Mouse (Mus musculus) neural tube, embryonic 13.5 days (tissue): ENCODE results near the gene AK157302. TPM values are rescaled to one million over a fixed set of nuclear protein-coding genes. Genes with fewer than 3 reads are reported as not detected.
A peak's percentile ranks its signal among the peaks of the same experiment; 100 is the strongest.
"Not testable (repeated sequence)": the region's sequence is repeated elsewhere in the genome, so short reads cannot be mapped to it uniquely, and the experiment has no call there.

Experiments used
- ATAC-seq: fragments of 200-750 bp; cut with Nextera tagmentation; 2 replicates; pipeline ENCODE4 v1.8.0; 2017; ENCODE audit warnings: low read depth, mild to moderate bottlenecking, moderate TSS enrichment, moderate library complexity
- H3K27ac ChIP-seq: fragments of 300-500 bp; sonication (generic); replicated peaks from 2 replicates; pipeline ENCODE4 v1.5.1; 2015; ENCODE audit warnings: moderate library complexity, mild to moderate bottlenecking, inconsistent platforms
- H3K27me3 ChIP-seq: fragments of 300-500 bp; sonication (generic); 2 replicates; pipeline ENCODE4 v1.6.1; 2015; ENCODE audit warnings: mild to moderate bottlenecking, inconsistent platforms
- H3K36me3 ChIP-seq: fragments of 300-500 bp; sonication (generic); 2 replicates; pipeline ENCODE4 v1.6.1; 2015; ENCODE audit warnings: mild to moderate bottlenecking, inconsistent platforms
- H3K4me1 ChIP-seq: fragments of 300-500 bp; sonication (generic); replicated peaks from 2 replicates; pipeline ENCODE4 v1.6.1; 2015; ENCODE audit warnings: inconsistent platforms
- H3K4me2 ChIP-seq: fragments of 300-500 bp; sonication (generic); 2 replicates; pipeline ENCODE4 v1.6.1; 2015; ENCODE audit warnings: inconsistent platforms, mild to moderate bottlenecking, moderate library complexity
- H3K4me3 ChIP-seq: fragments of 300-500 bp; sonication (generic); 2 replicates; pipeline ENCODE4 v1.5.1; 2015; ENCODE audit warnings: mild to moderate bottlenecking, inconsistent platforms
- H3K9ac ChIP-seq: fragments of 300-500 bp; sonication (generic); 2 replicates; pipeline ENCODE4 v1.6.1; 2015; ENCODE audit warnings: moderate library complexity, mild to moderate bottlenecking, inconsistent platforms
- H3K9me3 ChIP-seq: fragments of 300-500 bp; sonication (generic); 2 replicates; pipeline ENCODE4 v1.6.1; 2016; ENCODE audit warnings: inconsistent platforms
- WGBS: fragments of 180-500 bp; shearing (Covaris S2); methylation state at CpG from one replicate; pipeline ENCODE4 v1.1.7; 2015; 5-methylcytosine and 5-hydroxymethylcytosine counted together
- polyA plus RNA-seq: library from polyadenylated mRNA; unstranded; fragments of >200 nt; fragmentation: Nextera tagmentation; extraction: Ambion mirVana; gene quantifications from 2 replicates; pipeline ENCODE4 v1.2.1, GENCODE M21; 2015

AK157302 gene
- polyA plus RNA-seq, 1 experiment from 2014 or later, result 0.71 TPM

DNA sequence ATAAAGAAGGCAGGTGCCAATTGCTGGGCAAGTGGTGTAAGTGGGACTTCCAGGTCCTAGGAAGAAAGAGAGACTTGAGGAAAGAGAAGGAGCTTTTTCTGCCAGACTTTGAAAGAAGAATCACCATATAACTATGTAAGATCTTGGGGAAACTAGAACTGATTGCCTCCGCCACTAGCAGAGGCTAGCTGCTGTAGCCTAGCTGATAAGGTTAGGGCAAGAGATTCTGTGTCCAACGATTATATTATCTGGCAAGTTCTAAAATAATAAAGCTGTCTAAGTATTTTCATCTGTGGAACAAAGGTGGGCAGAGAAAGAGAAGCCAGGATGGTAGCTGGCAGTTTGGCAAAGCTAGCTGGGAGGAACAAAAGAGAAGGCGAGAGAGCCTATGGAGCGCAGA is 22.6 kb upstream of the AK157302 start:
- WGBS, result 30% methylated on average over 4 of the region's 4 CpGs
- H3K36me3 ChIP-seq, result no peaks in the 10 kb centered on the region
- H3K9ac ChIP-seq, result no peak overlapping the region
- ATAC-seq, result no peak
- H3K27ac ChIP-seq, result no peak overlapping the region
- no peaks in the 10 kb centered on the region; the same call in 1 of the 2 replicates for H3K4me1 ChIP-seq
- H3K27me3 ChIP-seq, result peaks cover 11% of the 10 kb centered on the region; the same call in 1 of the 2 replicates
- no peaks in the 10 kb centered on the region for H3K9me3 ChIP-seq
- H3K4me3 ChIP-seq, result no peak overlapping the region
- no peak overlapping the region for H3K4me2 ChIP-seq

DNA sequence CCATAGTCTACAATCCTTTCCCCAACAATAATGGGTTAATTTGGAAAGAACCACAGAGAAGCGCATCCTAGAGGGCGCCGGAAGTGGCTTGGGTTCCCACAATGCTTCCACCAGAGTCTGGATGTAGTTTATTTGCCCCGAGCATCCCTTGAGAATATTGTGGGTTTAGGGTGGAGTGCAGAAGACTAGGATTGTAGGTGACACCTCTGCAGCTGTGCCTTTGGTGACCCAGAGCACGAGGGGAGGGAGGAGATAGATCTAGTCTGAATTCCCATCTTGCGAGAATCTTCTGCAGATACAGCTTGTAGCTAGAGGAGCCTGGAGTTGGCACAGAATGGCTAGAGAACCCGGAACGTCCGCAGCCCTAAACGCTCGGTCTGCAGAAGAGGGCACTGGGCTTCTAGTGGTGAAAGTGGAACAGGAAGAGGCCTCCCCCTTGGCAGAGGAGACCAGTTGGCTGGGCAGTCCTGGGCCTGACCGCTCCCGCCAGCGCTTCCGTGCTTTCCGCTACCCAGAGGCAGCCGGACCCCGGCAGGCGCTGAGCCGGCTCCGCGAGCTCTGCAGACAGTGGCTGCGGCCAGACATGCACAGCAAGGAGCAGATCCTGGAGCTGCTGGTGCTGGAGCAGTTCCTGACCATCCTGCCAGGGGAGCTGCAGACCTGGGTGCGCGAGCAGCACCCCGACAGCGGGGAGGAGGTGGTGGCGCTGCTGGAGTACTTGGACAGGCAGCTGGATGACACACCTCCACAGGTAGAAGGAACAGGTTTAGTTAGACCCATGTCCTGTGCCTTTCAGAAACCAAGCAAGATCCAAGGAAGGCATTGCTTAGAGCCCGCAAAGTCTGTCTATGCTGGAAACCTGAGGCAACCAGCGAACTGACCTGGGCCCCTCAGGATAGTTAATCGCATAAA is 16.0 kb upstream of the AK157302 start, which contains the start of the genes Zkscan4 and Gm10065:
Gene Zkscan4 (plus strand): TSS at position 149 of the 912 bp plus-strand sequence.
Gene Gm10065 (minus strand): TSS at position 683 of the 912 bp plus-strand sequence.
- peak within 1 kb of the TSS; percentile 66 for H3K4me3 ChIP-seq
- H3K27ac ChIP-seq, result peak within 1 kb of the TSS; percentile 78
- H3K36me3 ChIP-seq, result peaks cover 11% of the 10 kb centered on the region
- H3K27me3 ChIP-seq, H3K9me3 ChIP-seq: not testable (repeated sequence)
- H3K4me1 ChIP-seq, result peaks cover 14% of the 10 kb centered on the region
- 4% methylated on average over 20 of the region's 31 CpGs for WGBS
- ATAC-seq, result peak; percentile 95
- H3K4me2 ChIP-seq, result peak within 1 kb of the TSS; percentile 62
- peak within 1 kb of the TSS; percentile 78 for H3K9ac ChIP-seq

DNA sequence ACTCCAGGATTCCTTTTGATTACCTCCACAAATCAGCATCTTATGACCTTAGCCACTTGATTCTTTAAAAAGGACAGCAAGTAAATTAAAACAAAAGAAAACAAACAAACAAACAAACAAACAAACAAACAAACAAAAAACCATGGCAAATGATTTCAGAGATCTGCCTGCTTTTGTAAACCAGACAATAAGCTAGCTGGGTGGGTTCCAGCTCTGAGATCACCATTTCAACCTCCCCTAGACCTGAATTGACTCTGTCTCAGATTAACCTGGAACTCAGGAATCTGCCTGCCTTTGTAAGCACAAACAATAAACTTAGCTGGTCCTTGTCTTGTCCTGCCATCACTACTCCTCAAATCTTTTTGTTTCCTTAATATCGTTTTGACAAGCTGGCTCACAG is 8.1 kb upstream of the AK157302 start:
- ATAC-seq, result no peak
- H3K4me1 ChIP-seq, result no peaks in the 10 kb centered on the region
- H3K27me3 ChIP-seq, result no peaks in the 10 kb centered on the region
- H3K36me3 ChIP-seq, result peaks cover 43% of the 10 kb centered on the region
- H3K4me2 ChIP-seq, result no peak overlapping the region
- WGBS, result 93% methylated on average over 1 of the region's 1 CpGs
- no peak overlapping the region for H3K27ac ChIP-seq
- H3K4me3 ChIP-seq, result no peak overlapping the region
- no peaks in the 10 kb centered on the region for H3K9me3 ChIP-seq
- no peak overlapping the region for H3K9ac ChIP-seq

DNA sequence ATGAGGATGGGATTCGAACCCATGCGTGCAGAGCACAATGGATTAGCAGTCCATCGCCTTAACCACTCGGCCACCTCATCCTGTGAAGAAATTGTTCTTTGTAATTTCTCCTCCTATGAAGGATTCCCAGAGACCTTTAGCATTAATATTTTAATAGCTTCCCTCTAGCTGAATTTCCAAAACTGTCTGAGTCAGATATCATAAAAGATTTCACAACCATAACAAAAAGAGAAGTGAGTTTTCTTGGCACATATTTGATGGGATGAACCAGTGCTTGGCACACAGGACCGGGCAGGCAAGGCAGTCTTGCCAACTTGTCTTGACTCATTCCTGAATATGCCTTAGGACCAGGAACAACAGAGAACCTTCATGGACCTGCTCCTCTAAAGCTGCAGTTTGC is 2.2 kb upstream of the AK157302 start:
- H3K36me3 ChIP-seq, result no peaks in the 10 kb centered on the region
- 92% methylated on average over 5 of the region's 5 CpGs for WGBS
- H3K4me3 ChIP-seq, result no peak overlapping the region
- H3K4me2 ChIP-seq, result no peak overlapping the region
- ATAC-seq, result no peak
- H3K27me3 ChIP-seq, result no peaks in the 10 kb centered on the region
- H3K4me1 ChIP-seq, result no peaks in the 10 kb centered on the region
- H3K27ac ChIP-seq, result no peak overlapping the region
- H3K9me3 ChIP-seq, result no peaks in the 10 kb centered on the region
- H3K9ac ChIP-seq, result no peak overlapping the region

DNA sequence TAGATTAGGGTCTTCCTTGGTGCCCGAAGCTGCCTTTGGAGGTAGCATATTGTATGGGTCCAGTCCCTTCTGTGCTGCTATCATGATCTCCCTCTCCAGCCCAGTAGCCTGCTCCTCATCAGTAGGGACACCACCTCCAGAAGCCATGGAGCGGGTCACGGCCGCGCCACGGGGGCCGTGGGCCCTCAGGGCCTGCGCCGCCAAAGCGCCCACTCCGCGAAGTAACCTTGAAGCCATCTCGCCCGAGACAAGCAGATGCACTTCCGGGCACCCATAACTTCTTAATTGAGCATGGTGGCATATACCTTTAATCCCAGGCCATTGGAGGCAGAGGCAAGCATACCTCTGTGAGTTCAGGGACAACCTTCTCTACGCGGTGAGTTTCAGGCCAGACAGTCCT is 6.2 kb downstream of the AK157302 start, which contains the start of gene Gm11273:
Gene Gm11273 (minus strand): TSS at position 237 of the 400 bp plus-strand sequence.
- not testable (repeated sequence) for H3K4me1 ChIP-seq, H3K36me3 ChIP-seq, H3K27ac ChIP-seq, H3K9me3 ChIP-seq, H3K4me3 ChIP-seq, ATAC-seq, H3K4me2 ChIP-seq, H3K9ac ChIP-seq, H3K27me3 ChIP-seq
- WGBS, result 93% methylated on average over 17 of the region's 17 CpGs

DNA sequence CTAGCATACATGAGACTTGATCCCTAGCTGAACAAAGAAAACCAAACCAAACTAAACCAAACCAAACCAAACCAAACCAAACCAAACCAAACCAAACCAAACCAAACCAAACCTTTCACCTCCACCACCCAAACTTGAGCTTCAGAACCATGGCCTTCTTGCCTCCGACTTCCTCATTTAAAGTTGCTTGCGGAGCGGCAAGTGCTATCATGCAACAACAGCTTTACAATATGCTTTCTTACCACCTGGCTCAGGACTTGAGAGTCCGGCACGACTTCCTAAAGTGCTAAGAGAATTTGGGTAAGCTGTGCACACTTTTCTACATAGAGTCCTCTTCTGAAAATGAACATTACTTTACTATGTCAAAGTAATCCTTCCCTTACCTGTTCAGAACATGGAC is 7.3 kb downstream of the AK157302 start:
- Histone ChIP-seq H3K9me3 (no peaks in the 10 kb centered on the region), H3K9ac (no peak overlapping the region), H3K4me3 (no peak overlapping the region), H3K4me1 (peaks cover 4% of the 10 kb centered on the region), H3K4me2 (no peak overlapping the region), H3K27ac (no peak overlapping the region), H3K36me3 (no peaks in the 10 kb centered on the region), H3K27me3 (no peaks in the 10 kb centered on the region)
- WGBS, result 90% methylated on average over 5 of the region's 5 CpGs
- no peak for ATAC-seq

DNA sequence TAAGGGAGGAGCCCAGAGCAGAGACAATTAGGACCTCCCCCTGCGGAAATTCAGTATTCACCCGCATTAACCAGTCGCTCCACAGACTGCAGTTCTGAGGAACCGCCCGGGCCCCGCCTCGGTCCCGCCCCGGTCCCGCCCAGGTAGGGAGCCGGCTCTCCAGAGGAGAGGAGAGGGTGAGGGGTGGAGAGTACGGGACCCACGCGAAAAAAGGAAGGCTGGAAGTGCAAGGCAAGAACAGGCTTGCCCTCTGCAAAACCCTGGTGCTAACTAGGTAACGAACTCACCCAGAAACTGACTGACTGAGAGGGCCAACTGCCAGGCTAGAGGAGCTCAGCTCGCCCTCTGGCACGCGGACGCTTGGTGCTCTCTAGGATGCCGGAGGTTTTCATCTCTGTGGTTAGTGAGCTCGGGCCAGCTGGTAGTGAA is 11.2 kb downstream of the AK157302 start:
- Histone ChIP-seq H3K27ac (peak overlapping the region; percentile 74), H3K4me3 (peak overlapping the region; percentile 56), H3K36me3 (no peaks in the 10 kb centered on the region), H3K4me1 (peaks cover 4% of the 10 kb centered on the region), H3K4me2 (peak overlapping the region; percentile 59), H3K9me3 (no peaks in the 10 kb centered on the region), H3K27me3 (no peaks in the 10 kb centered on the region), H3K9ac (peak overlapping the region; percentile 72)
- WGBS, result under 1% methylated on average over 21 of the region's 21 CpGs
- ATAC-seq, result peak; percentile 99

DNA sequence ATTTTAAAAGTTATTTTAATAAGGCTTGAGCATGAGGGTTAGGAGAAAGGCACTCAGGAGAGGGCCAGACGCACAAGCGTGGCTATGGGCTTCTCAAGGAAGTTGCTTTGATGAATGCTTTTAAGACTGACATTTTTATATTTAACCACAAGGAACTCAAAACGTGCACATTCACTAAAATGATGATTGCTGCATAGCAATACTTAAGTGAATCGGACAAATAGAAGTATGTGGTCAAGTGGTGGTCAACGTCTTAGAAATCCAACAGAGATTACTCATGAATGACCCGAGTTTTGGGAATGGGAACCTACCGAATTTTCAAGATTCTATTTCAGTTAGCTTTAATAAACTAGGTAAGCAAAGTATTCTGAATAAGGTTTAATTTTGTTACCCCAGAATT is 35.1 kb downstream of the AK157302 start:
- Histone ChIP-seq H3K4me1 (peaks cover 10% of the 10 kb centered on the region), H3K4me3 (peak overlapping the region; percentile 81), H3K27me3 (no peaks in the 10 kb centered on the region), H3K27ac (no peak overlapping the region), H3K9ac (peak overlapping the region; percentile 55), H3K4me2 (peak overlapping the region; percentile 67), H3K36me3 (peaks cover 19% of the 10 kb centered on the region), H3K9me3 (no peaks in the 10 kb centered on the region)
- ATAC-seq, result no peak
- WGBS, result 54% methylated on average over 7 of the region's 7 CpGs

DNA sequence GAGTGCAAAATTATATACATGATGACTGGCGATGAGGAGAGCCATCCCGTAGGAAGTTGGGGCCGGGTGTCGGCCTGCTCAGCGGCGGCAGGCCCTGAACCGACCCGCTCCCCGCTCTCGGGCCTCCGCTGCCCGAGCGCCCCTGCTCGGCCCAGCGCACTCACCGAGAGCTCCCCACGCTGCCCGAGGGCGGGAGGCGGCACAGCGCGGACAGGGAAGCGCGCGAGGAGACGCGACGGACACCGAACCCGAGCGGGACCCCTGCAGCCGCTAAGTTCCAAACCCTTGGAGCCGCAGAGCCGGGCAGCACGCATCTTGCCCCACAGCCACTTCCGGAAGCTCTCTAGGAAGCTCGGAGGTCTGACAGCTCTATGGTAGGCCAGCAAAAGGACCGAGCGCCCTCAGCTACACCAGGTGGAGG is 35.8 kb downstream of the AK157302 start, which contains the start of gene Zkscan8:
Gene Zkscan8 (minus strand): TSS at position 340 of the 421 bp plus-strand sequence.
- H3K4me3 ChIP-seq, result peak within 1 kb of the TSS; percentile 81
- H3K27me3 ChIP-seq, result no peaks in the 10 kb centered on the region
- no peaks in the 10 kb centered on the region for H3K9me3 ChIP-seq
- peaks cover 14% of the 10 kb centered on the region for H3K36me3 ChIP-seq
- H3K4me2 ChIP-seq, result peak within 1 kb of the TSS; percentile 67
- H3K9ac ChIP-seq, result peak within 1 kb of the TSS; percentile 95
- WGBS, result under 1% methylated on average over 39 of the region's 39 CpGs
- H3K4me1 ChIP-seq, result peaks cover 10% of the 10 kb centered on the region
- peak; percentile 100 for ATAC-seq
- H3K27ac ChIP-seq, result peak within 1 kb of the TSS; percentile 90

DNA sequence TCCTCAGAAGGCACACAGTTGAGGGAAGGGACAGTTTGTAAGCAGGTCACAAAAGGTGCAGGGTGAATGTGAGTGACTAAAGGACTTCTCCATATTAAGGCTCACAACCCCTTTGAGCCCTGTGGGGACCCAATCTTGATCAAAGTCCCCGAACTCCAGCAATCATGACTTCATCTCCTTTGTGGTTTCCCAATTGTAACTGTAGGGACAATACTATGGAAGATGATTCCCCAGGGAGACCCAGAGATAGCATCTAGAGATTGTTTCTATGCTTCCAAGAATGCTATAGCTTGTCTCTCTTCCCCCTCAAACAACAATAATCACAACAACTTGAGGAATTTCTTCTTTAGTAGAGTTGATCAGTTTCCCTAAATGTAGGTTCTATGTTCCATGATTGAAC is 47.7 kb downstream of the AK157302 start, which contains the start of gene Olfr1366:
Gene Olfr1366 (minus strand): TSS at position 101 of the 400 bp plus-strand sequence.
- no peak within 1 kb of the TSS for H3K4me3 ChIP-seq
- H3K4me1 ChIP-seq, result no peaks in the 10 kb centered on the region
- H3K4me2 ChIP-seq, result no peak within 1 kb of the TSS
- 75% methylated on average over 1 of the region's 1 CpGs for WGBS
- H3K9ac ChIP-seq, result no peak within 1 kb of the TSS
- H3K27me3 ChIP-seq, result no peaks in the 10 kb centered on the region
- no peaks in the 10 kb centered on the region for H3K9me3 ChIP-seq
- H3K27ac ChIP-seq, result no peak within 1 kb of the TSS
- no peaks in the 10 kb centered on the region for H3K36me3 ChIP-seq
- no peak for ATAC-seq
